Mouse (Mus musculus): ENCODE measurements at regions not wholly inside any gene's neighbourhood (a gene's known extent, or its start where the extent isn't known, plus 50 kb on each side); places are given as distances from the start of the nearest gene placed in this dataset.

- Histone ChIP-seq H3K4me1 (no peaks in the 10 kb centered on the region), H3K9ac (no peak overlapping the region), H3K27ac (no peak overlapping the region), H3K4me3 (no peak overlapping the region), H3K4me2 (replicated peaks) (no peak overlapping the region), H3K36me3 (no peaks in the 10 kb centered on the region), H3K9me3 (no peaks in the 10 kb centered on the region), H3K27me3 (no peaks in the 10 kb centered on the region)
- WGBS, result 64% methylated on average over 5 of the region's 5 CpGs
- ATAC-seq (ENCODE audit: insufficient number of reproducible peaks, insufficient read depth, low FRiP score, low TSS enrichment), result no peak
These were observed 596.3 kb upstream of the Syt1 start for GRCm38 (mm10) chr10:109607121-109607520.

DNA sequence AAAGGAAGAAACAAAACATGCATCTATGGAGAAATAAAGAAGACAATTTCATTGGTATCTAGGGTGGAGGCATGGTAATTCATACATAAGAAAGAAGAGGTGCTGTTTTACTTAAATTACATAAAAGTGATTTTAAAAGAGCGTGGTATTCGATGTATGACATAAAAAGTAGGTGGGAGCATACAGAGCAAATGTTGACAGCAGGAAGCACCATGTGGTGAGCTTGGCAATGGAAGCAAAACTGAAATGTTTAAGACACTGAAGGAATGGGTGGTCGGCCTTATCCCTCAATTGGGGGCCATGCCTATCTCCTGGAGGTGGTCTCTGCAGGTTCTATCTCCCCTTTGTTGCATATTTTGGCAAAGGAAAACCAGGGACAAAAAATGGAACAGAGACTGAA lies 592.5 kb upstream of the Syt1 start:
- no peak overlapping the region for H3K9ac ChIP-seq
- H3K4me2 ChIP-seq (replicated peaks), result no peak overlapping the region
- H3K9me3 ChIP-seq, result no peaks in the 10 kb centered on the region
- H3K27me3 ChIP-seq, result no peaks in the 10 kb centered on the region
- H3K27ac ChIP-seq, result no peak overlapping the region
- no peaks in the 10 kb centered on the region for H3K4me1 ChIP-seq
- no peak for ATAC-seq (ENCODE audit: insufficient number of reproducible peaks, insufficient read depth, low FRiP score, low TSS enrichment)
- WGBS, result 74% methylated on average over 3 of the region's 3 CpGs
- no peaks in the 10 kb centered on the region for H3K36me3 ChIP-seq
- H3K4me3 ChIP-seq, result no peak overlapping the region

DNA sequence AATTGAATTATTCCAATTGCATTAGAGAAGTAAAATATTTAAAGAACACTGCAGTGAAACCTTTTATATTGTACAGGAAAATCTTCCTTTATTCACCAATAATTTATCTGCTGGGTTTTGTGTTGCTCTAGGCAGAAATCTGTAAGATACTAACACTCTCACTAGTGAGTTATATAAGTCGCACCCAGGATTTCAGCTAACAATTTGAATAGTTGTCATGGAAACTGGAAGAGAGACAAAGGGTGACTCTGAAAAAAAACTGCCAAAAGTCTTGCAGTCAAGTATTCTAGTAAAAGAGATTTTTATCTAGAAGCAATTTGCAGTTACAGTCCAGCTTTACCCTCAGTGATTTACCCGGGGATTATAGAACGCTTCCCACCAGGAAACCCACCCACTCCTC lies 587.8 kb upstream of the Syt1 start:
- H3K36me3 ChIP-seq, result no peaks in the 10 kb centered on the region
- H3K4me3 ChIP-seq, result no peak overlapping the region
- no peak overlapping the region for H3K4me2 ChIP-seq (replicated peaks)
- H3K9ac ChIP-seq, result no peak overlapping the region
- no peaks in the 10 kb centered on the region for H3K27me3 ChIP-seq
- WGBS, result 69% methylated on average over 3 of the region's 3 CpGs
- no peaks in the 10 kb centered on the region for H3K4me1 ChIP-seq
- H3K9me3 ChIP-seq, result no peaks in the 10 kb centered on the region
- ATAC-seq (ENCODE audit: insufficient number of reproducible peaks, insufficient read depth, low FRiP score, low TSS enrichment), result no peak
- no peak overlapping the region for H3K27ac ChIP-seq

DNA sequence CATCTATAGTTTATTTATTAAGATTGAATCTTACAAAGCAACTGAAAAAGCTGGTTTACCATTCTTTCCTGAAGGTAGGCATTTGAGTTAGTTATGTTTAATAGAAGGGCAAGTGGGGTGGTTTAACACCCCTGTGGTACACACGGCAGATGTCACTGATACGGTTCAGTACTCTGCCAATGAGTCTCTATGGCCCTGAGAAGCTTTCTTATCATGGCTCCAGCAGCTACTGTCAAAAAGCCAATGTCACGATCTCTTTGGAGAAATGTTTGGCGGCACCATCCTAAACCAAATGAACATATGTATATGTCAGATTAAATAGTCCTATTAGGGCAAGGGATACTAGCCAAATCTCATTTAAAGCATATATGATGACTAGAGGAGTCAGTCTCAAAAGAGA lies 562.4 kb upstream of the Syt1 start:
- no peaks in the 10 kb centered on the region for H3K9me3 ChIP-seq
- no peak overlapping the region for H3K9ac ChIP-seq
- H3K4me1 ChIP-seq, result no peaks in the 10 kb centered on the region
- H3K27me3 ChIP-seq, result no peaks in the 10 kb centered on the region
- no peak overlapping the region for H3K4me2 ChIP-seq (replicated peaks)
- H3K36me3 ChIP-seq, result no peaks in the 10 kb centered on the region
- 91% methylated on average over 4 of the region's 4 CpGs for WGBS
- H3K4me3 ChIP-seq, result no peak overlapping the region
- no peak for ATAC-seq (ENCODE audit: insufficient number of reproducible peaks, insufficient read depth, low FRiP score, low TSS enrichment)
- no peak overlapping the region for H3K27ac ChIP-seq

DNA sequence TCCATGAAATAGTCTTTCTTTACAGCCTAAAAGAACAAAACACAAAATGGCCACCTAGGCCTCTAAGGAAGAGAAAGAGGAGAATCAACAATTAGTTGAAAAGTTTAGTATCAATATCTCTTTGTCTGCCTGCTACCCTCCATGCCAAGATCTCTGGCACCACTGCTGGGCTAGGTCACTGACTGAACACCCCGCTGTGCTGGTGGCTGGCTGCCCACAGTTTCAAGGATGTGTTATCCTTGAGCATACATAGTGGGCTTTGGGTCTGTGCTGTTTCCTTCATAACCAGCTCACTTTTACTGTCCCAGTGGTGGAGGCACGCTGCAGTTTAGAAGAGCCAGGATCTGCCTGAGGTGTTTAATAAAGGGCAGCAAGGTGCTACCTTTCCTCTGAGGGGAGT lies 559.0 kb upstream of the Syt1 start:
- H3K4me1 ChIP-seq, result no peaks in the 10 kb centered on the region
- no peaks in the 10 kb centered on the region for H3K9me3 ChIP-seq
- no peaks in the 10 kb centered on the region for H3K36me3 ChIP-seq
- H3K9ac ChIP-seq, result no peak overlapping the region
- no peak overlapping the region for H3K4me3 ChIP-seq
- 94% methylated on average over 2 of the region's 2 CpGs for WGBS
- H3K4me2 ChIP-seq (replicated peaks), result no peak overlapping the region
- no peaks in the 10 kb centered on the region for H3K27me3 ChIP-seq
- ATAC-seq (ENCODE audit: insufficient number of reproducible peaks, insufficient read depth, low FRiP score, low TSS enrichment), result no peak
- H3K27ac ChIP-seq, result no peak overlapping the region

- Histone ChIP-seq H3K36me3 (no peaks in the 10 kb centered on the region), H3K27ac (no peak overlapping the region), H3K9ac (no peak overlapping the region), H3K9me3 (no peaks in the 10 kb centered on the region), H3K4me2 (replicated peaks) (no peak overlapping the region), H3K27me3 (no peaks in the 10 kb centered on the region), H3K4me3 (no peak overlapping the region), H3K4me1 (no peaks in the 10 kb centered on the region)
- ATAC-seq (ENCODE audit: insufficient number of reproducible peaks, insufficient read depth, low FRiP score, low TSS enrichment), result no peak
- 66% methylated on average over 2 of the region's 2 CpGs for WGBS
These were observed 555.9 kb upstream of the Syt1 start for GRCm38 (mm10) chr10:109566675-109567074.

DNA sequence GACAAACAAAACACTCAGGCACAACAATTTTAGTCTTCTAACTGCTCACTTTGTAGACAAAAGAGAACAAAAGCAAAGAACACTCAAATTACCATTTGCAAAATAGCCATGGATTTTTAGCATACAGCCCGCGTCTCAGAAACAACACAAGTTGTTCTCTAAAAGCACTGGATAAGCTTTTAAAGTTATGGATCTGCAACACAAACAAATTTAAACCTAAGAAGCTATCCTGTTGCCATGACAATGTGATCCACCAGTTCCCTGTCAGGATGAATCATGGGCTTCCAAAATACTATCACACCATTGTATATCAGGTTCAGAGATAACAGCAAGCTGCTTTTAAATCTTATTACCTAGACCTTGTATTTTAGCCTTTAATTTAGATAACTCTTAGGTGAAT lies 550.9 kb upstream of the Syt1 start:
- Histone ChIP-seq H3K36me3 (no peaks in the 10 kb centered on the region), H3K4me1 (no peaks in the 10 kb centered on the region), H3K4me2 (replicated peaks) (no peak overlapping the region), H3K9me3 (no peaks in the 10 kb centered on the region), H3K9ac (no peak overlapping the region), H3K4me3 (no peak overlapping the region), H3K27ac (no peak overlapping the region), H3K27me3 (no peaks in the 10 kb centered on the region)
- 73% methylated on average over 2 of the region's 2 CpGs for WGBS
- ATAC-seq (ENCODE audit: insufficient number of reproducible peaks, insufficient read depth, low FRiP score, low TSS enrichment), result no peak

DNA sequence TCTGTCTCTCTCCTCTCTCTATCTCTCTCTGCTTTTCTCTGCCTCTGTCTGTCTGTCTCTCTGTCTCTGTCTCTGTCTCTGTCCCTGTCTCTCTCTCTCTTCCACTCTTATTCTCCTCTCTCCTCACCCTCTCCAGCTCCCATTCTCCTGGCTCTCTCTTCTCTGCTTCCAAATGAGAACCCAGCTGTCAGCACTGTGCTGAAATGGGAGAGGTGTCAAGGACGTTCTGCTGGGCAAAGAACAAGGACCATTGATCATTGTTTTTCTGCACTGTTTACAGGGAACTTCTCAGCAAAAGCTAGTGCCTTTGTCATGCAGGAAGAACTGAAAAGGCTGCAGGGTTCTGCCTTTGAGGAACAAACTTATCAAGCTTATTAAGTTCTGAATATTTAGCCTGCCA lies 550.3 kb upstream of the Syt1 start:
- no peak for ATAC-seq (ENCODE audit: insufficient number of reproducible peaks, insufficient read depth, low FRiP score, low TSS enrichment)
- H3K36me3 ChIP-seq, result no peaks in the 10 kb centered on the region
- no peak overlapping the region for H3K4me3 ChIP-seq
- H3K4me2 ChIP-seq (replicated peaks), result no peak overlapping the region
- no peak overlapping the region for H3K9ac ChIP-seq
- no peaks in the 10 kb centered on the region for H3K9me3 ChIP-seq
- WGBS, result 7% methylated on average over 1 of the region's 1 CpGs
- H3K4me1 ChIP-seq, result no peaks in the 10 kb centered on the region
- H3K27me3 ChIP-seq, result no peaks in the 10 kb centered on the region
- no peak overlapping the region for H3K27ac ChIP-seq

GRCm38 (mm10) chr10:109543301-109543700 lies 532.5 kb upstream of the Syt1 start:
- no peak overlapping the region for H3K27ac ChIP-seq
- no peaks in the 10 kb centered on the region for H3K4me1 ChIP-seq
- no peak overlapping the region for H3K4me2 ChIP-seq (replicated peaks)
- H3K9me3 ChIP-seq, result no peaks in the 10 kb centered on the region
- no peak for ATAC-seq (ENCODE audit: insufficient number of reproducible peaks, insufficient read depth, low FRiP score, low TSS enrichment)
- no peak overlapping the region for H3K9ac ChIP-seq
- WGBS, result 76% methylated on average over 1 of the region's 1 CpGs
- no peak overlapping the region for H3K4me3 ChIP-seq
- no peaks in the 10 kb centered on the region for H3K36me3 ChIP-seq
- H3K27me3 ChIP-seq, result no peaks in the 10 kb centered on the region

- H3K4me3 ChIP-seq, result no peak overlapping the region
- H3K27me3 ChIP-seq, result no peaks in the 10 kb centered on the region
- no peak for ATAC-seq (ENCODE audit: insufficient number of reproducible peaks, insufficient read depth, low FRiP score, low TSS enrichment)
- H3K9ac ChIP-seq, result no peak overlapping the region
- no peaks in the 10 kb centered on the region for H3K4me1 ChIP-seq
- H3K27ac ChIP-seq, result no peak overlapping the region
- H3K4me2 ChIP-seq (replicated peaks), result no peak overlapping the region
- H3K36me3 ChIP-seq, result no peaks in the 10 kb centered on the region
- H3K9me3 ChIP-seq, result no peaks in the 10 kb centered on the region
- 75% methylated on average over 2 of the region's 2 CpGs for WGBS
These were observed 529.4 kb upstream of the Syt1 start for GRCm38 (mm10) chr10:109540229-109540628.

GRCm38 (mm10) chr10:109528096-109528495 lies 517.3 kb upstream of the Syt1 start:
- no peaks in the 10 kb centered on the region for H3K4me1 ChIP-seq
- H3K4me2 ChIP-seq (replicated peaks), result no peak overlapping the region
- H3K27me3 ChIP-seq, result no peaks in the 10 kb centered on the region
- ATAC-seq (ENCODE audit: insufficient number of reproducible peaks, insufficient read depth, low FRiP score, low TSS enrichment), result no peak
- H3K9ac ChIP-seq, result no peak overlapping the region
- no peaks in the 10 kb centered on the region for H3K9me3 ChIP-seq
- H3K27ac ChIP-seq, result no peak overlapping the region
- H3K4me3 ChIP-seq, result no peak overlapping the region
- H3K36me3 ChIP-seq, result no peaks in the 10 kb centered on the region
- 76% methylated on average over 2 of the region's 2 CpGs for WGBS

GRCm38 (mm10) chr10:109521681-109522080 lies 510.9 kb upstream of the Syt1 start:
- no peak overlapping the region for H3K4me3 ChIP-seq
- no peak overlapping the region for H3K4me2 ChIP-seq (replicated peaks)
- no peak overlapping the region for H3K9ac ChIP-seq
- no peaks in the 10 kb centered on the region for H3K4me1 ChIP-seq
- no peak for ATAC-seq (ENCODE audit: insufficient number of reproducible peaks, insufficient read depth, low FRiP score, low TSS enrichment)
- WGBS, result 29% methylated on average over 2 of the region's 2 CpGs
- H3K27ac ChIP-seq, result no peak overlapping the region
- no peaks in the 10 kb centered on the region for H3K9me3 ChIP-seq
- no peaks in the 10 kb centered on the region for H3K36me3 ChIP-seq
- H3K27me3 ChIP-seq, result no peaks in the 10 kb centered on the region

DNA sequence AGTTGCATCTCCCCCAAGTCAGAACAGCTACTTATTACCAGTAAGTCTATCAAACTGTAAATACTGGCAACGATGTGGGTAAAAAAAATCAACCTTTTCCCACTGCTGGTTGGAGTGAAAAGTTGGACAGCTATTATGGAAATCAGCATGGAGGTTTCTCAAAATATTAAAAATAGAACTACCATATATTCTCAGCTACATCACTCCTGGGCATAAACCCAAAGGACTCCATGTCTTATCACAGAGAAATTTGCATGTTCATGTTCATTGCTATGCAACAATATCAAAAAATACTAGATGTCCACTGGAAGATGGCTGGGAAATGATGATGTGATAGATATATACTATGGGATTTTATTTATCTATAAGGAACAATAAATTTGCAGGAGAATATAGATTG lies 506.9 kb upstream of the Syt1 start:
- Histone ChIP-seq H3K27ac (no peak overlapping the region), H3K4me1 (no peaks in the 10 kb centered on the region), H3K36me3 (no peaks in the 10 kb centered on the region), H3K4me3 (no peak overlapping the region), H3K9ac (no peak overlapping the region), H3K27me3 (no peaks in the 10 kb centered on the region), H3K9me3 (no peaks in the 10 kb centered on the region), H3K4me2 (replicated peaks) (no peak overlapping the region)
- 89% methylated on average over 1 of the region's 1 CpGs for WGBS
- no peak for ATAC-seq (ENCODE audit: insufficient number of reproducible peaks, insufficient read depth, low FRiP score, low TSS enrichment)

All from embryonic facial prominence, embryonic 12.5 days (tissue).